Mouse (Mus musculus) C2C12 (cell line): ENCODE results near the gene Tacc2. TPM values are rescaled to one million over a fixed set of nuclear protein-coding genes. Genes with fewer than 3 reads are reported as not detected.

Source experiments
- H3K27me3 ChIP-seq: one replicate; pipeline ENCODE4 v1.6.1; 2011; ENCODE audit not compliant: control insufficient read depth, insufficient read depth, insufficient read length
- H3K36me3 ChIP-seq: one replicate; pipeline ENCODE4 v1.6.1; 2011; ENCODE audit not compliant: control insufficient read depth, insufficient read depth
- H3K4me3 ChIP-seq: one replicate; pipeline ENCODE4 v1.5.1; 2011; ENCODE audit warnings: mild to moderate bottlenecking, control low read depth; ENCODE audit not compliant: poor library complexity, insufficient read depth, severe bottlenecking
- H3K79me2 ChIP-seq: one replicate; pipeline ENCODE4 v1.6.1; 2011; ENCODE audit not compliant: control insufficient read depth, insufficient read depth
- H3K79me3 ChIP-seq: one replicate; pipeline ENCODE4 v1.6.1; 2011; ENCODE audit warnings: low read depth, control low read depth
- H3ac ChIP-seq: one replicate; pipeline ENCODE3; 2011; ENCODE audit warnings: low read depth; ENCODE audit not compliant: control insufficient read depth, insufficient read length
- CEBPB ChIP-seq: IDR thresholded peaks from one replicate; pipeline ENCODE4 v1.6.1; 2011; ENCODE audit warnings: low read depth, mild to moderate bottlenecking, control low read depth, moderate library complexity
- CTCF ChIP-seq: IDR thresholded peaks from one replicate; pipeline ENCODE4 v1.5.1; 2011; ENCODE audit not compliant: control insufficient read depth, insufficient read depth, insufficient read length
- FOSL1 ChIP-seq: IDR thresholded peaks from one replicate; pipeline ENCODE4 v1.8.0; 2011; ENCODE audit warnings: mild to moderate bottlenecking, low read length; ENCODE audit not compliant: poor library complexity, insufficient read depth, severe bottlenecking
- MAX ChIP-seq: IDR thresholded peaks from one replicate; pipeline ENCODE4 v1.6.1; 2011; ENCODE audit warnings: mild to moderate bottlenecking, control low read depth
- MYOD1 ChIP-seq: IDR thresholded peaks from one replicate; pipeline ENCODE4 v1.6.1; 2011; ENCODE audit warnings: low read depth; ENCODE audit not compliant: control insufficient read depth, insufficient read length
- MYOG ChIP-seq: IDR thresholded peaks from one replicate; pipeline ENCODE4 v1.6.1; 2011; ENCODE audit not compliant: control insufficient read depth, insufficient read length; ENCODE audit errors: extremely low read depth
- USF1 ChIP-seq: IDR thresholded peaks from one replicate; pipeline ENCODE4 v1.6.1; 2011; ENCODE audit warnings: low read depth, mild to moderate bottlenecking, control low read depth, moderate library complexity
- polyA plus RNA-seq: library from polyadenylated mRNA; unstranded; fragments of >200 nt; fragmentation: generic; extraction: Trizol; gene quantifications from one replicate; pipeline ENCODE4 v1.2.1, GENCODE M21; 2012; ENCODE audit warnings: missing spikeins

Tacc2 gene
- polyA plus RNA-seq, 1 experiment, result 44.8 TPM

GRCm38 (mm10) chr7:130676885-130677540 lies 99.8 kb downstream of the Tacc2 start:
- TF ChIP-seq USF1 (no peak), MAX (no peak), FOSL1 (no peak), CEBPB (no peak), MYOD1 (no peak), MYOG (no peak), CTCF (no peak)
- Histone ChIP-seq H3K27me3 (no peaks in the 10 kb centered on the region), H3K36me3 (peaks cover 29% of the 10 kb centered on the region), H3K79me3 (peaks cover 21% of the 10 kb centered on the region), H3ac (no peak overlapping the region), H3K79me2 (peaks cover 68% of the 10 kb centered on the region), H3K4me3 (no peak overlapping the region)

DNA sequence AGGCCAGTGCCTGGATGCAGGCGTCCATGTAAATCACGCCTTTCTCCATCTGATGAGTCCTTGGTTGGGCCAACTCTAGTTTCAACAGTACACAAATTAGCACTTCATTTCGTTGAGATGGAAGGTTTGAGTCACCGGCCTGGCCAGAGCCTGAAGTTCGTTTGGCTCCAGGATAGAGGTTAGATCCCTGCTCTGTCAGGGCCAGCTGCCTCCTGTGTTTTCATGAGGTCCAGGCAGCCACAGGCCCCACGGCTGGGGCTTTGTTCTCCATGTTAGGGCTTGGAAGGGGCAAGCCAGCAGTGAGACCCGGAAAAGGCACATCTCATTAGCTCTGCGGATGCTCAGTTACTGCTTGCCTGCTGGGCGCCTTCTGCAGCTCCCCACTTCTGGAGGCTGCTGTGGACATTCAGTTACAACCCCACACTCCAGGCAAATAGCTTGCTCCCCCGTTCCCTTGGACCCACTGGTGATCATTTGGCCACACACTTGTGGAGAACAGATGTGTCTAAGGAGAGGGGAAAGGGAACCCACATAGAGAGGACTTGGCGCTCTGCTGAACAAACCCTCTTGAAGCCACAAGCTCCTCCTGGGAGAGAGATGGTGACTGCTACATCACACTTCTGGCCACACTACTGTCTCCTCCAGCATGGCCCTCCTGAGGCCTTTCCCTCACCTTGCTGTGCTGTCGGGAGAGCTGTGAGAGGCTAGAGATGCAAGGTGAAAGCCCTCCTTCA lies 100.5 kb downstream of the Tacc2 start:
- H3ac ChIP-seq, result no peak overlapping the region
- peaks cover 23% of the 10 kb centered on the region for H3K79me3 ChIP-seq
- H3K36me3 ChIP-seq, result peaks cover 29% of the 10 kb centered on the region
- TF ChIP-seq FOSL1 (no peak), MYOD1 (no peak), CTCF (no peak), CEBPB (no peak), MYOG (no peak)
- H3K27me3 ChIP-seq, result no peaks in the 10 kb centered on the region
- peaks cover 70% of the 10 kb centered on the region for H3K79me2 ChIP-seq
- no peak overlapping the region for H3K4me3 ChIP-seq

- TF ChIP-seq CTCF (no peak), MYOG (no peak)
- Histone ChIP-seq H3ac (no peak overlapping the region), H3K36me3 (peaks cover 33% of the 10 kb centered on the region), H3K27me3 (no peaks in the 10 kb centered on the region), H3K79me3 (peaks cover 25% of the 10 kb centered on the region), H3K79me2 (peaks cover 75% of the 10 kb centered on the region), H3K4me3 (no peak overlapping the region)
Measured at GRCm38 (mm10) chr7:130678414-130678813, 101.2 kb downstream of the Tacc2 start.

- H3ac ChIP-seq, result no peak overlapping the region
- no peaks in the 10 kb centered on the region for H3K27me3 ChIP-seq
- no peak overlapping the region for H3K4me3 ChIP-seq
- TF ChIP-seq MYOD1 (no peak), USF1 (no peak), MYOG (no peak), CEBPB (no peak), CTCF (no peak), MAX (no peak), FOSL1 (no peak)
- H3K36me3 ChIP-seq, result peaks cover 16% of the 10 kb centered on the region
- H3K79me2 ChIP-seq, result peaks cover 80% of the 10 kb centered on the region
- peaks cover 23% of the 10 kb centered on the region for H3K79me3 ChIP-seq
Measured at GRCm38 (mm10) chr7:130681798-130682197, 104.6 kb downstream of the Tacc2 start.

GRCm38 (mm10) chr7:130688601-130689000 lies 111.4 kb downstream of the Tacc2 start:
- Histone ChIP-seq H3K4me3 (no peak overlapping the region), H3K79me2 (peaks cover 66% of the 10 kb centered on the region), H3K36me3 (peaks cover 8% of the 10 kb centered on the region), H3ac (no peak overlapping the region), H3K79me3 (peaks cover 38% of the 10 kb centered on the region), H3K27me3 (no peaks in the 10 kb centered on the region)
- TF ChIP-seq MAX (no peak), FOSL1 (no peak), CEBPB (no peak), MYOD1 (no peak), USF1 (no peak), CTCF (no peak), MYOG (no peak)

GRCm38 (mm10) chr7:130690869-130691268 lies 113.6 kb downstream of the Tacc2 start:
- Histone ChIP-seq H3K79me2 (peaks cover 72% of the 10 kb centered on the region), H3K36me3 (peaks cover 8% of the 10 kb centered on the region), H3ac (no peak overlapping the region), H3K4me3 (no peak overlapping the region), H3K79me3 (peaks cover 33% of the 10 kb centered on the region), H3K27me3 (no peaks in the 10 kb centered on the region)
- TF ChIP-seq USF1 (no peak), CEBPB (no peak), CTCF (no peak), MAX (no peak), MYOG (no peak), MYOD1 (no peak), FOSL1 (no peak)
